Mouse (Mus musculus) T-helper 1 cell (primary cell): Measurements from ENCODE around the gene Olfr669.
"Not testable (repeated sequence)": the region's sequence is repeated elsewhere in the genome, so short reads cannot be mapped to it uniquely, and the experiment has no call there.

ENCODE experiments used
- in situ Hi-C: fragments of 300-600 bp; cut with MboI, MseI; formaldehyde crosslinking; loops from one replicate; pipeline ENCODE4 v1.15.1; 2025; ENCODE audit warnings: high pct_unique_total_duplicates

The Olfr669 gene

GRCm38 (mm10) chr7:104933940-104934339 is at the start of gene Olfr669:
Gene Olfr669, plus strand, starts transcription at chr7:104934240.
- in situ Hi-C loops = no loop called here

GRCm38 (mm10) chr7:104895852-104896251 is 38.2 kb upstream of the Olfr669 start, which contains the start of gene Olfr666:
Gene Olfr666, minus strand, starts transcription at chr7:104895952.
- in situ Hi-C loops = no loop called here

GRCm38 (mm10) chr7:104921382-104921781 is 12.7 kb upstream of the Olfr669 start, which contains the start of gene Olfr667:
Gene Olfr667, minus strand, starts transcription at chr7:104921482.
- in situ Hi-C loops = no loop called here

GRCm38 (mm10) chr7:104927957-104928356 is 6.1 kb upstream of the Olfr669 start, which contains the start of gene Olfr668:
Gene Olfr668, minus strand, starts transcription at chr7:104928057.
- in situ Hi-C loops = no loop called here

GRCm38 (mm10) chr7:104950234-104950633 is 16.2 kb downstream of the Olfr669 start:
- in situ Hi-C loops = not testable (repeated sequence)

- in situ Hi-C loops = no loop called here
Measured at GRCm38 (mm10) chr7:104962520-104962919, 28.5 kb downstream of the Olfr669 start, which contains the start of gene Olfr670. Gene Olfr670, minus strand, starts transcription at chr7:104962620.

GRCm38 (mm10) chr7:104972507-104972906 is 38.5 kb downstream of the Olfr669 start:
- in situ Hi-C loops = not testable (repeated sequence)

- in situ Hi-C loops = no loop called here
Measured at GRCm38 (mm10) chr7:104979026-104979425, 45.0 kb downstream of the Olfr669 start, which contains the start of gene Olfr671. Gene Olfr671, minus strand, starts transcription at chr7:104979126.
